Mouse (Mus musculus) liver, embryonic 13.5 days (tissue): Measurements from ENCODE around the gene Tmem211. TPM values are rescaled to one million over a fixed set of nuclear protein-coding genes. Genes with fewer than 3 reads are reported as not detected.

Source experiments
- ATAC-seq: fragments of 200-750 bp; cut with Nextera tagmentation; 2 replicates; pipeline ENCODE4 v1.8.0; 2017; ENCODE audit warnings: low read depth, mild to moderate bottlenecking, moderate number of reproducible peaks, moderate library complexity
- DNase-seq: peaks from one replicate; pipeline ENCODE4 v3.0.0; 2022
- H3K27ac ChIP-seq: fragments of 300-500 bp; sonication (generic); 2 replicates; pipeline ENCODE4 v1.5.1; 2015; ENCODE audit warnings: moderate library complexity, mild to moderate bottlenecking, inconsistent platforms
- H3K27me3 ChIP-seq: fragments of 300-500 bp; sonication (generic); 2 replicates; pipeline ENCODE4 v1.6.1; 2015; ENCODE audit warnings: mild to moderate bottlenecking, inconsistent platforms
- H3K36me3 ChIP-seq: fragments of 300-500 bp; sonication (generic); 2 replicates; pipeline ENCODE4 v1.6.1; 2015; ENCODE audit warnings: mild to moderate bottlenecking, inconsistent platforms
- H3K4me1 ChIP-seq: fragments of 300-500 bp; sonication (generic); replicated peaks from 2 replicates; pipeline ENCODE4 v1.6.1; 2015; ENCODE audit warnings: inconsistent platforms
- H3K4me2 ChIP-seq: fragments of 300-500 bp; sonication (generic); 2 replicates; pipeline ENCODE4 v1.6.1; 2015; ENCODE audit warnings: inconsistent platforms, mild to moderate bottlenecking, moderate library complexity
- H3K4me3 ChIP-seq: fragments of 300-500 bp; sonication (generic); replicated peaks from 2 replicates; pipeline ENCODE4 v1.5.1; 2015; ENCODE audit warnings: mild to moderate bottlenecking, inconsistent platforms
- H3K9ac ChIP-seq: fragments of 300-500 bp; sonication (generic); 2 replicates; pipeline ENCODE4 v1.6.1; 2015; ENCODE audit warnings: mild to moderate bottlenecking, inconsistent platforms
- H3K9me3 ChIP-seq: fragments of 300-500 bp; sonication (generic); replicated peaks from 2 replicates; pipeline ENCODE4 v1.6.1; 2016; ENCODE audit warnings: inconsistent platforms
- WGBS: fragments of 180-500 bp; shearing (Covaris S2); methylation state at CpG from one replicate; pipeline ENCODE4 v1.1.7; 2015; ENCODE audit not compliant: insufficient replicate concordance; 5-methylcytosine and 5-hydroxymethylcytosine counted together
- polyA plus RNA-seq: library from polyadenylated mRNA; unstranded; fragments of >200 nt; fragmentation: Nextera tagmentation; extraction: Ambion mirVana; gene quantifications from 2 replicates; pipeline ENCODE4 v1.2.1, GENCODE M21; 2015

Tmem211 gene
- polyA plus RNA-seq = not detected in 2 replicates

- ATAC-seq (peak; percentile 72), DNase-seq (peak; percentile 28)
- Histone ChIP-seq H3K4me2 (peak within 1 kb of the TSS; percentile 42), H3K27me3 (peaks cover 24% of the 10 kb centered on the region), H3K4me3 (no peak within 1 kb of the TSS), H3K9me3 (no peaks in the 10 kb centered on the region), H3K27ac (no peak within 1 kb of the TSS), H3K4me1 (peaks cover 10% of the 10 kb centered on the region), H3K9ac (no peak within 1 kb of the TSS), H3K36me3 (no peaks in the 10 kb centered on the region)
- 2% methylated on average over 13 of the region's 13 CpGs for WGBS
Observed at GRCm38 (mm10) chr5:113226632-113227102, at the start of gene Tmem211. TSS of gene Tmem211 (plus strand) at chr5:113226909.

- no peak for DNase-seq
- no peak for ATAC-seq
Observed at GRCm38 (mm10) chr5:113179451-113179842, 47.3 kb upstream of the Tmem211 start.

DNA sequence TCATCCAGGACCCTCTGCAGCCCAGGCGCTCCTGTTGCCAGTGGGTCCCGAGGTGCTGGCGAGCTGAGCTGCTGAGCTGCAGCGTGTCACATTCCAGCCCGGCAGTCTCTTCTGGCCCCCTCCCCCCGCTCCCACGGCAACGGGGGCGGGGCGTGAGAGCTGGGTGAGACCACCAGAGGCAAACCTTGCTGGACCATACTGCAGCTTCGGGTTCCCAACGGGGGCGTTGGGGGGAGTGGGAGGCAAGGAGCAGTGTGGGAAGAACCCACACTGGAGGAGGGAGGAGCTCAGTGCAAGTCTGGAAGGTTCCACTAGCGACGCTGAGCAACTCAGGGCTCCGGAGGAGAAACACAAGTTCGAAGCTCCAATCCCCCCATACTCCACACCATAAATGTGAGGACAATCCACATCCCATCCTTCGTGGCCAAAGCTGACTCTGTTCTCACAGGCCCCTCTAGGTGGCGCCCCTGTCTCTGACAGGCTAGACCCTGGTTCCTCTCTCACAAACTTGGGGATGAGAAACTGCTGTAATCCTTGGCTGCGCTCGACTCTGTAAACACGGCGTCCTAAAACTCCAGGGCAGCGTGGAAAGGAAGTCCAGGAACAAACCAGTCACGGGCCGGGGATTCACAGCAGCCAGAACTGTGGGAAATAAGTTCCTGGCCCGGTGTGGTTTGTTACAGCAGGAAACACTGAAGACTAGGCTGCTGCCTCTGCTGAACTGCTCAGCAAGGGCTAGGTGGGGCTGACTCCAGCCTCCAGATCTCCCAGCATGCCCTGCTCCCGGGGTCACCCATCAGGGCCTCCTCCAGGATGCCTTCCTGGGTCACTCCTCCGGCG, 46.6 kb upstream of the Tmem211 start:
- peak; percentile 78 for ATAC-seq
- peak overlapping the region; percentile 61 for H3K4me2 ChIP-seq
- peaks cover 26% of the 10 kb centered on the region for H3K4me1 ChIP-seq
- peak overlapping the region; percentile 46 for H3K4me3 ChIP-seq
- no peaks in the 10 kb centered on the region for H3K36me3 ChIP-seq
- H3K27me3 ChIP-seq = no peaks in the 10 kb centered on the region
- peak overlapping the region; percentile 62; the same call in 1 of the 2 replicates for H3K27ac ChIP-seq
- no peaks in the 10 kb centered on the region for H3K9me3 ChIP-seq
- peak; percentile 64 for DNase-seq
- H3K9ac ChIP-seq = peak overlapping the region; percentile 50
- 4% methylated on average over 30 of the region's 30 CpGs for WGBS

More at GRCm38 (mm10) chr5:113179451-113179842, 47.3 kb upstream of the Tmem211 start:
- 15% methylated on average over 7 of the region's 9 CpGs for WGBS
- Histone ChIP-seq H3K9ac (no peak overlapping the region), H3K27ac (no peak overlapping the region), H3K27me3 (no peaks in the 10 kb centered on the region), H3K36me3 (no peaks in the 10 kb centered on the region), H3K9me3 (no peaks in the 10 kb centered on the region), H3K4me3 (peak overlapping the region; percentile 46), H3K4me2 (peak overlapping the region; percentile 61), H3K4me1 (peaks cover 26% of the 10 kb centered on the region)

DNA sequence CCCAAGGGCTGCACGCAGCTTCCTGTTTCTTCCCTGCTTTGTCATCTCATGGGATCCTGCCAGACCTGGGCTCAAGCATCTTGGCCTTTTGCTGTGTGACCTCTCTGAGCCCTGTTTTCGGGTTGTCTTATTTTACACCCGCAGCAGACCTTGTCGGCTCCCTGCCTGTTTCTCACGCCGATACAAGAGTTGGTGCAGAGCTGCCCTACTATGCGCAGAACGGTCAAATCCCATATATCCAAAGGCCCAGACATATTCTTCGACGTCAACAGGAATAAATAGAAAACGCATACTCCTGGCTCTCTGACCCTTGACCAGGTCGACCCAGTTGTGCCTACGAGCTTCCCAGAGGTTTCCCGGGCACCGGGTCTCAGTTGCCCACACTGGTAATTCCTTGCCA, 46.0 kb upstream of the Tmem211 start:
- ATAC-seq (no peak), DNase-seq (no peak)
- Histone ChIP-seq H3K9me3 (no peaks in the 10 kb centered on the region), H3K27ac (peak overlapping the region; percentile 62; the same call in 1 of the 2 replicates), H3K9ac (peak overlapping the region; percentile 50; the same call in 1 of the 2 replicates), H3K27me3 (no peaks in the 10 kb centered on the region), H3K36me3 (no peaks in the 10 kb centered on the region), H3K4me2 (peak overlapping the region; percentile 61), H3K4me3 (peak overlapping the region; percentile 46), H3K4me1 (peaks cover 26% of the 10 kb centered on the region)
- WGBS = 65% methylated on average over 15 of the region's 15 CpGs

GRCm38 (mm10) chr5:113181441-113181840, 45.3 kb upstream of the Tmem211 start:
- no peak overlapping the region for H3K27ac ChIP-seq
- H3K9me3 ChIP-seq = no peaks in the 10 kb centered on the region
- H3K27me3 ChIP-seq = no peaks in the 10 kb centered on the region
- no peak overlapping the region for H3K9ac ChIP-seq
- no peak overlapping the region; the same call in 1 of the 2 replicates for H3K4me2 ChIP-seq
- peak; percentile 46 for DNase-seq
- no peaks in the 10 kb centered on the region for H3K36me3 ChIP-seq
- 11% methylated on average over 6 of the region's 6 CpGs for WGBS
- peak; percentile 64; the same call in 1 of the 2 replicates for ATAC-seq
- H3K4me1 ChIP-seq = peaks cover 26% of the 10 kb centered on the region
- no peak overlapping the region for H3K4me3 ChIP-seq

GRCm38 (mm10) chr5:113190558-113190957, 36.2 kb upstream of the Tmem211 start:
- H3K4me1 ChIP-seq = no peaks in the 10 kb centered on the region
- ATAC-seq = no peak
- no peak for DNase-seq
- H3K4me2 ChIP-seq = no peak overlapping the region
- H3K4me3 ChIP-seq = no peak overlapping the region
- H3K9me3 ChIP-seq = no peaks in the 10 kb centered on the region
- no peak overlapping the region for H3K27ac ChIP-seq
- WGBS = 45% methylated on average over 14 of the region's 14 CpGs
- H3K36me3 ChIP-seq = no peaks in the 10 kb centered on the region; the same call in 1 of the 2 replicates
- H3K27me3 ChIP-seq = no peaks in the 10 kb centered on the region
- no peak overlapping the region for H3K9ac ChIP-seq

DNA sequence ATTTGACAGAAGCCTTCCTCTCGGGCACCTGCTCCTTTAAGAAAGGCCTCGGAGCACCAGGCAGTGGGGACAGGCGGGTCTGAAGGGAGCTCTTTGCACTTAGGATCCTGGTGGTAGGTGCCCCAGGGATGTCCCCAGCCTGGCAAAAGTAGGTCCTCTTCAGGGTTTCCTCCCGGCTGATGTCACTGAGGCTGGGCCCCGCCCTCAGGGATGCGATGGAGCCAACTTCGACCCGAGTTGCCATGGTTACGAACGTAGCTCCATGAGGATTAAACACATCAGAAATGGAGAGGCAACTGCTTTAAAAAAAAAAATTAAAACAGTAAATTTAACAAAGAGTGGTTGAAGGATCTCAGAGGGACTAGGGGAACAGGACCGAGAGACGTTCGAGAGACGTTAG, 34.8 kb upstream of the Tmem211 start:
- no peaks in the 10 kb centered on the region; the same call in 1 of the 2 replicates for H3K36me3 ChIP-seq
- H3K27ac ChIP-seq = no peak overlapping the region
- no peaks in the 10 kb centered on the region for H3K9me3 ChIP-seq
- no peaks in the 10 kb centered on the region for H3K27me3 ChIP-seq
- ATAC-seq = no peak
- H3K4me2 ChIP-seq = no peak overlapping the region
- H3K4me1 ChIP-seq = no peaks in the 10 kb centered on the region
- no peak overlapping the region for H3K9ac ChIP-seq
- WGBS = 79% methylated on average over 14 of the region's 14 CpGs
- no peak overlapping the region for H3K4me3 ChIP-seq
- no peak for DNase-seq

DNA sequence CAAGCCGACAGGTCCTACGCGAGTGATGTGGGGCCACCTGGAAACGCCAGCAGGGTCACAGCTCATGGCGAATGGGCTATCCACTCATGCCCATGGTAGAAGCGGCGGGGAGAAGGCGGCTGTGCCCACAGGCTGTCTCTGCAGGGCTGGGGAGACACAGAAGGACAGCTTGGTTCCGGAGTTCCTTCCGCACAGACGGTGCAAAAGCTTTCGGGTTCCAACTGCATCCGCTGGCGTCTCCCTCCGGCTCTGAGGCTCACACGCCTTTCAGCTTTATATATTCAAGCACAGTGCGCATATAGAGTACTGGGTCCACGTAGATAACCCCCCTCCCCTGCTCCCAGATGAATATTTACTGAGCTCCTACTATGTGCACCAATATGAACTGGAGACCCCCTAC, 32.9 kb upstream of the Tmem211 start:
- H3K4me3 ChIP-seq = no peak overlapping the region
- DNase-seq = no peak
- H3K36me3 ChIP-seq = no peaks in the 10 kb centered on the region
- WGBS = 75% methylated on average over 18 of the region's 18 CpGs
- no peak overlapping the region for H3K27ac ChIP-seq
- peaks cover 10% of the 10 kb centered on the region; the same call in 1 of the 2 replicates for H3K4me1 ChIP-seq
- no peaks in the 10 kb centered on the region for H3K27me3 ChIP-seq
- no peak overlapping the region for H3K9ac ChIP-seq
- ATAC-seq = no peak
- H3K9me3 ChIP-seq = no peaks in the 10 kb centered on the region
- H3K4me2 ChIP-seq = no peak overlapping the region

- Histone ChIP-seq H3K9ac (no peak overlapping the region), H3K9me3 (no peaks in the 10 kb centered on the region), H3K4me2 (no peak overlapping the region), H3K27ac (no peak overlapping the region; the same call in 1 of the 2 replicates), H3K4me1 (peaks cover 18% of the 10 kb centered on the region), H3K36me3 (no peaks in the 10 kb centered on the region), H3K4me3 (no peak overlapping the region), H3K27me3 (no peaks in the 10 kb centered on the region)
- DNase-seq = no peak
- no peak for ATAC-seq
- WGBS = 65% methylated on average over 12 of the region's 12 CpGs
Observed at GRCm38 (mm10) chr5:113195451-113195850, 31.3 kb upstream of the Tmem211 start.

- ATAC-seq = no peak
- 72% methylated on average over 6 of the region's 6 CpGs for WGBS
- Histone ChIP-seq H3K4me1 (peaks cover 22% of the 10 kb centered on the region), H3K36me3 (no peaks in the 10 kb centered on the region), H3K4me3 (no peak overlapping the region), H3K9ac (no peak overlapping the region), H3K4me2 (no peak overlapping the region), H3K27me3 (no peaks in the 10 kb centered on the region), H3K9me3 (no peaks in the 10 kb centered on the region), H3K27ac (no peak overlapping the region; the same call in 1 of the 2 replicates)
- no peak for DNase-seq
Observed at GRCm38 (mm10) chr5:113195907-113196306, 30.8 kb upstream of the Tmem211 start.

DNA sequence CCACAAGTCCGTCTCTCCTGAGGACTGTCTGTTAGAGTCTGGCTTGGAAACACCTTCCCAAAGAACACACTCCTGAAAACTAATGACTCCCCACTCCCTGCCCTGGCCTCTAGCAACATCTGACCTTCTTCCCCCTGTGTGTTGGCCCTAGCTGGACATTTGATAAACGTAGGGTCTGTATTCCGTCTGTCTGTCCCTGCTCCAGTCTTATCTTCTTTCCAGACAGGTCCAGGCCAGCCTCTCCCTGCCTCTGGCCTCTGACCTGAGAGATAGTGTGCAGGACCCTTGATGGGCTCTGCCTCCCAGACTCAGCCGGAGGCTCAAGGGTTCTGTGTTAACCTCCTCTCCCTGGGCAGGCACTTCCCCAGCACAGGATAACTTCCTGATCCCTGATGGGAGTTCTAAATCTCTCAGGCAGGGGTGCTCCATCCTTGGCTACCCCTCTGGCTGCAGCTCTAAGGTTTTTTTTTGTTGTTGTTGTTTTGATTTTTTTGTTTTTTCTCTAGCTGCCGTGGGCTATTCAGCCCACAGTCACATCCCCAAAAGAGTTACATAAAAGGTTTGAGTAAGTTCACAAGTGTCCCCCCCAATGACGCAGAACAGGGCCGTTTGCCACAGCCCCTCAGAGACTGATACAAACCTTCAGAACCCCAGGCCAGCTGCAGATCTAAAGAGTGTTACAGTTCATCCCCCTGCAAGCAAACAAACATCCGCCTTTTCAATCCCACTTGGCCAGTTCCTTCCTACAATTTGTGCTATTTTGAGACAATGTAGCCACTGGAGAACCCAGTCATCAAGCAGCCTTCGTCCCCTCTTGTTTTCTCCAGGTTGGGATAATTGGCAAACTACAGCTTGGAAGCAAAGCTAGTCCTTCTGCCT, 29.6 kb upstream of the Tmem211 start:
- no peaks in the 10 kb centered on the region for H3K36me3 ChIP-seq
- H3K9me3 ChIP-seq = no peaks in the 10 kb centered on the region
- H3K9ac ChIP-seq = no peak overlapping the region
- ATAC-seq = no peak
- no peak overlapping the region for H3K27ac ChIP-seq
- no peak overlapping the region for H3K4me3 ChIP-seq
- DNase-seq = no peak
- H3K4me1 ChIP-seq = peaks cover 23% of the 10 kb centered on the region
- H3K4me2 ChIP-seq = no peak overlapping the region
- WGBS = 39% methylated on average over 9 of the region's 9 CpGs
- H3K27me3 ChIP-seq = no peaks in the 10 kb centered on the region
